Mouse (Mus musculus): ENCODE results near the gene Cd300ld3. TPM values are rescaled to one million over a fixed set of nuclear protein-coding genes. Genes with fewer than 3 reads are reported as not detected.

The Cd300ld3 gene
- total RNA-seq, 1 experiment = not detected

- H3K4me3 ChIP-seq (ENCODE audit: insufficient read depth in 1 of 2, low read depth in 1 of 2, low read length in 2 of 2, poor library complexity in 1 of 2, severe bottlenecking in 1 of 2) = no peak overlapping the region
- in situ Hi-C loops (cut with MboI; ENCODE audit: low sequenced_read_pairs in 2 of 2, unreplicated experiment in 2 of 2) = no loop called here
- no peak overlapping the region for H3K9ac ChIP-seq (ENCODE audit: insufficient read depth, low read depth, low read length, poor library complexity, severe bottlenecking)
- DNase-seq (ENCODE audit: low read depth, low spot score) = no peak
- no peak for TF ChIP-seq CHD2 (IDR thresholded peaks at IDR 0.05; ENCODE audit: low read depth, low read length)
- TF ChIP-seq HCFC1 (IDR thresholded peaks at IDR 0.05; ENCODE audit: borderline replicate concordance, insufficient read depth, low read length) = no peak
- TF ChIP-seq MAFK (IDR thresholded peaks at IDR 0.05; ENCODE audit: insufficient read depth, low read depth, low read length) = no peak
- TF ChIP-seq ZC3H11A (IDR thresholded peaks at IDR 0.05; ENCODE audit: borderline replicate concordance, low read depth, low read length) = no peak
- no peak for TF ChIP-seq ZNF384 (IDR thresholded peaks at IDR 0.05; ENCODE audit: low read depth, low read length)
- H3K36me3 ChIP-seq (ENCODE audit: control insufficient read depth, insufficient read depth, low read length, poor library complexity, severe bottlenecking) = no peaks in the 10 kb centered on the region
- H3K27ac ChIP-seq (ENCODE audit: insufficient read depth, low read depth, low read length, poor library complexity, severe bottlenecking) = peak overlapping the region; percentile 36; the same call in 1 of the 2 replicates
- peaks cover 1 to 30% of the 10 kb centered on the region in 2 experiments; a peak in 2 of 4 replicates for H3K4me1 ChIP-seq (ENCODE audit: control insufficient read depth in 2 of 2, insufficient read depth in 2 of 2, low read length in 2 of 2, poor library complexity in 1 of 2)
- no peaks in the 10 kb centered on the region for H3K9me3 ChIP-seq (ENCODE audit: control insufficient read depth, insufficient read depth, low read depth, low read length)
These were observed 23.6 kb upstream of the Cd300ld3 start for GRCm38 (mm10) chr11:115071631-115072294.

DNA sequence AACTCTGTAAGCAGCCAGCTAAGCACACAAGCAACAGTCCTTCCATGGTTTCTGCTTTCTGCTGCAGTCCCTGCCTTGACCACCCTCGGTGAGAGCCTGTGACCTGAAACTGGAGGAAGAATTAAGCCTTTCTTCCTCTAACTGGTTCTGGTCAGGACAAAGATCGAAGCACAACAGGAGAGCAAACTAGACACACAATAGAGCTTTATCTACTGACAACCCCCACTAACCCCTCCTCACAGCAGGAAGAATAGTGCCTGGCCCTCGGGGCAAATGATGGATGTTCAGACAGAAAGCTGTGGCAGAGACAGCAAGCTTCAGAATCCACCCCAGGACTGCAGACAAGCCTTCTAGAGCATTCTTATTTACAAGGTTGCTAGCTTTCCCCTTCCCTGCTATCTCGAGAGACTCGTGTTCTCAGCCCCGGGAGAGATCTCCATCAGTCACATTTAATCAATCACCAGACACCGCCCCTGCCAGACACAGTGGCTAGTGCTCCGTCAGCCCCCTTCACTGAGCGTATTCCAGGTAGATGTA lies 22.9 kb upstream of the Cd300ld3 start:
- no peak overlapping the region for H3K9ac ChIP-seq (ENCODE audit: insufficient read depth, low read depth, low read length, poor library complexity, severe bottlenecking)
- peak overlapping the region; percentile 36; the same call in 1 of the 2 replicates for H3K27ac ChIP-seq (ENCODE audit: insufficient read depth, low read depth, low read length, poor library complexity, severe bottlenecking)
- H3K4me3 ChIP-seq (ENCODE audit: insufficient read depth in 1 of 2, low read depth in 1 of 2, low read length in 2 of 2, poor library complexity in 1 of 2, severe bottlenecking in 1 of 2) = no peak overlapping the region
- in situ Hi-C loops (cut with MboI; ENCODE audit: low sequenced_read_pairs in 2 of 2, unreplicated experiment in 2 of 2) = no loop called here
- TF ChIP-seq HCFC1 (IDR thresholded peaks at IDR 0.05; ENCODE audit: borderline replicate concordance, insufficient read depth, low read length) = no peak
- no peak; the same call in 1 of the 2 replicates for TF ChIP-seq CHD2 (IDR thresholded peaks at IDR 0.05; ENCODE audit: low read depth, low read length)
- TF ChIP-seq ZC3H11A (IDR thresholded peaks at IDR 0.05; ENCODE audit: borderline replicate concordance, low read depth, low read length) = no peak
- no peak for TF ChIP-seq ZNF384 (IDR thresholded peaks at IDR 0.05; ENCODE audit: low read depth, low read length)
- TF ChIP-seq MAFK (IDR thresholded peaks at IDR 0.05; ENCODE audit: insufficient read depth, low read depth, low read length) = no peak
- no peaks in the 10 kb centered on the region for H3K9me3 ChIP-seq (ENCODE audit: control insufficient read depth, insufficient read depth, low read depth, low read length)
- peak; percentile 75 for DNase-seq (ENCODE audit: low read depth, low spot score)
- H3K4me1 ChIP-seq (ENCODE audit: control insufficient read depth in 2 of 2, insufficient read depth in 2 of 2, low read length in 2 of 2, poor library complexity in 1 of 2) = peaks cover 1 to 30% of the 10 kb centered on the region in 2 experiments; a peak in 2 of 4 replicates
- H3K36me3 ChIP-seq (ENCODE audit: control insufficient read depth, insufficient read depth, low read length, poor library complexity, severe bottlenecking) = no peaks in the 10 kb centered on the region

DNA sequence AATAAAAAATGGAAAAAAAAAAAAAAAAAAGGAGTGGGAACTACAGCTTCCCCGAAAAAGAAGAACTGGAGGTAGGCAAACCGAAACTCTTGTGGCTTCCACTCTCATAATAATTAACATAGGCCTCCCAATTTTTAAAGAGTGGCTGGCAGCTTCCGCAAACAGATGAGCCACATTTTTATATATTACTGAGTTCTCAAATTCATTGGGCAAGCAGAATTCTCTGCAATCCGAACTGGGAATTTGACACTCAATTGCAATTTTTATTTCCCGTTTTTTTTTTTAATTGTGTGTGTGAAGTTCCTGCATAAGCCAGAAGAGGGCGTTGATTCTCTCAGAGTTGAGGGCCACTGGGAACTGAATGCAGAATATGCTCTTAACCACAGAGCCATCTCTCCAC lies 18.6 kb upstream of the Cd300ld3 start:
- Histone ChIP-seq H3K9me3 (ENCODE audit: control insufficient read depth, insufficient read depth, low read depth, low read length) (no peaks in the 10 kb centered on the region), H3K4me1 (ENCODE audit: control insufficient read depth in 2 of 2, insufficient read depth in 2 of 2, low read length in 2 of 2, poor library complexity in 1 of 2) (peaks cover under 1 to 22% of the 10 kb centered on the region in 2 experiments; a peak in 2 of 4 replicates), H3K27ac (ENCODE audit: insufficient read depth, low read depth, low read length, poor library complexity, severe bottlenecking) (no peak overlapping the region), H3K36me3 (ENCODE audit: control insufficient read depth, insufficient read depth, low read length, poor library complexity, severe bottlenecking) (no peaks in the 10 kb centered on the region), H3K4me3 (ENCODE audit: insufficient read depth in 1 of 2, low read depth in 1 of 2, low read length in 2 of 2, poor library complexity in 1 of 2, severe bottlenecking in 1 of 2) (no peak overlapping the region), H3K9ac (ENCODE audit: insufficient read depth, low read depth, low read length, poor library complexity, severe bottlenecking) (no peak overlapping the region)
- DNase-seq (ENCODE audit: low read depth, low spot score) = no peak
- TF ChIP-seq CHD2 (IDR thresholded peaks at IDR 0.05; ENCODE audit: low read depth, low read length) (no peak), ZNF384 (IDR thresholded peaks at IDR 0.05; ENCODE audit: low read depth, low read length) (peak; percentile 84), MAFK (IDR thresholded peaks at IDR 0.05; ENCODE audit: insufficient read depth, low read depth, low read length) (no peak), HCFC1 (IDR thresholded peaks at IDR 0.05; ENCODE audit: borderline replicate concordance, insufficient read depth, low read length) (no peak), ZC3H11A (IDR thresholded peaks at IDR 0.05; ENCODE audit: borderline replicate concordance, low read depth, low read length) (no peak)
- in situ Hi-C loops (cut with MboI; ENCODE audit: low sequenced_read_pairs in 2 of 2, unreplicated experiment in 2 of 2) = no loop called here

DNA sequence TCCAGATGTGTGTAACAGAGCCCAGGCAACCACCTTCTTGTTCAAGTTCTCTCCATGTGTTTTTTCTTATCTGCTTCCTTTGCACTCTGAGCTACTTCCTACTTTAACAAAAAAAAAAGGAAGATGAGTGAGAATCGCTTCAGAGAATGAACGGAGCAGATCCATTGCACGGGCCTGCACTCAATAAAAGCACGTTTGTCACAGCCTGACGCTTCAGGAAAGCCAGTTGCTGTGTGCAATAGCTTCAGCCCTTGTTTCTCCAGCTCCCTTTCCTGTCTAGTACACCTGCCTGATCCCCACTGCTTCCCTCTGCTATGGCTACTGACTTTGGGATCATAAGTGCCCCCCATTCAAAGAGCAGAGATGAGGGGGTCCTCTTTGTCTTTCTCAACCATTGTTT lies 13.9 kb upstream of the Cd300ld3 start, which contains the start of gene Cd300e:
Gene Cd300e (minus strand): TSS at position 101 of the 400 bp plus-strand sequence.
- Histone ChIP-seq H3K9ac (ENCODE audit: insufficient read depth, low read depth, low read length, poor library complexity, severe bottlenecking) (no peak within 1 kb of the TSS), H3K9me3 (ENCODE audit: control insufficient read depth, insufficient read depth, low read depth, low read length) (no peaks in the 10 kb centered on the region), H3K27ac (ENCODE audit: insufficient read depth, low read depth, low read length, poor library complexity, severe bottlenecking) (no peak within 1 kb of the TSS), H3K4me1 (ENCODE audit: control insufficient read depth in 2 of 2, insufficient read depth in 2 of 2, low read length in 2 of 2, poor library complexity in 1 of 2) (peaks cover 0 to 3% of the 10 kb centered on the region in 2 experiments; a peak in 1 of 4 replicates), H3K4me3 (ENCODE audit: insufficient read depth in 1 of 2, low read depth in 1 of 2, low read length in 2 of 2, poor library complexity in 1 of 2, severe bottlenecking in 1 of 2) (no peak within 1 kb of the TSS), H3K36me3 (ENCODE audit: control insufficient read depth, insufficient read depth, low read length, poor library complexity, severe bottlenecking) (no peaks in the 10 kb centered on the region)
- in situ Hi-C loops (cut with MboI; ENCODE audit: low sequenced_read_pairs in 2 of 2, unreplicated experiment in 2 of 2) = no loop called here
- DNase-seq (ENCODE audit: low read depth, low spot score) = no peak
- no peak for TF ChIP-seq HCFC1 (IDR thresholded peaks at IDR 0.05; ENCODE audit: borderline replicate concordance, insufficient read depth, low read length)
- no peak for TF ChIP-seq MAFK (IDR thresholded peaks at IDR 0.05; ENCODE audit: insufficient read depth, low read depth, low read length)
- no peak for TF ChIP-seq ZNF384 (IDR thresholded peaks at IDR 0.05; ENCODE audit: low read depth, low read length)

Measured in ES-E14 (cell line).